Mouse (Mus musculus): ENCODE results near the gene Gstp2.
"Not testable (repeated sequence)": the region's sequence is repeated elsewhere in the genome, so short reads cannot be mapped to it uniquely, and the experiment has no call there.

- TF ChIP-seq CTCF (IDR thresholded peaks at IDR 0.05; ENCODE audit: control insufficient read depth, insufficient read depth, low read length); POLR2A (IDR thresholded peaks at IDR 0.05; ENCODE audit: borderline replicate concordance, control insufficient read depth, low read depth, low read length): not testable (repeated sequence)
These were observed 4.3 kb downstream of the Gstp2 start for GRCm38 (mm10) chr19:4041500-4041899.
